Mouse (Mus musculus) left cerebral cortex, adult 6 months (tissue): Measurements from ENCODE around the gene Hoxa7. TPM values are rescaled to one million over a fixed set of nuclear protein-coding genes. Genes with fewer than 3 reads are reported as not detected.

Experiments
- long read RNA-seq, 2 experiments: library from polyadenylated mRNA; unstranded; transcript quantifications; one replicate each; pipeline ENCODE4 v2.0.0; 2019 to 2020
- polyA plus RNA-seq: library from polyadenylated mRNA; unstranded; fragments of <200 nt; fragmentation: Nextera tagmentation; gene quantifications from 2 replicates; pipeline ENCODE4 v1.2.3, GENCODE M21; 2021

The Hoxa7 gene
- polyA plus RNA-seq = not detected in 2 replicates
- long read RNA-seq, experiment 1 = 0 reads
- long read RNA-seq, experiment 2 = 0 reads

DNA sequence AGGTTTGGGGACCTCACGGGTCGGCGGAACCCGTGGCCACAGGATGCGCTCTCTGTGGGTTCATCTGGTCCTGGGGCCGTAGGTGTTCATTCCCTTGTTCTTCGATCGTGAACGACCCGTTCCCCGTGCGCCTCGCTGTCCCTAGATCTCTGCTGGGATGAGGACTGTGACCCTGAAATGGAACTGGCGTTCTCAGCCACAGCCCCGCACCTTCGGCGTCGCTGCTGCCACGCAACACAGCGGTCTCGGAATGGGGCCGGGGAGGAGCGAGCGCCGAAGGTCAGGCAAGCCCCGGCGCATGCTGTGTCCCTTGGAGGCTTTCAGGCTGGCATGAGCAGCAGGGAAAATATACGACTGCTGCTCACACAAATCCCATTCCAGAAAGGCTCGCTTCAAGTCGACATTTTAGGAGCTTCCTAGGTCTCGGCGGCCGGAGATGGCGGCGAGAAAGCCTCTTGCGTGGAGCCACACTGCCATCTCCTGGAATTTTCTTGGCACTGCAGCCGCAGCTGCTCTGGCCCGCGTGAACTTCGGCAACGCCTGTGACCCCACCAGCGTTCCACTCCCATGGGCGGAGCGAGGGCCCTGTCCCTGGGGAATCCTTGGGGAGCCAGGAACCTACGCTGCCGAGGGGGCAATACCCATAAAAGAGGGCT lies at the start of gene Hoxa7:
Gene Hoxa7, minus strand, starts transcription at position 518 of the 656 bp plus-strand sequence.

DNA sequence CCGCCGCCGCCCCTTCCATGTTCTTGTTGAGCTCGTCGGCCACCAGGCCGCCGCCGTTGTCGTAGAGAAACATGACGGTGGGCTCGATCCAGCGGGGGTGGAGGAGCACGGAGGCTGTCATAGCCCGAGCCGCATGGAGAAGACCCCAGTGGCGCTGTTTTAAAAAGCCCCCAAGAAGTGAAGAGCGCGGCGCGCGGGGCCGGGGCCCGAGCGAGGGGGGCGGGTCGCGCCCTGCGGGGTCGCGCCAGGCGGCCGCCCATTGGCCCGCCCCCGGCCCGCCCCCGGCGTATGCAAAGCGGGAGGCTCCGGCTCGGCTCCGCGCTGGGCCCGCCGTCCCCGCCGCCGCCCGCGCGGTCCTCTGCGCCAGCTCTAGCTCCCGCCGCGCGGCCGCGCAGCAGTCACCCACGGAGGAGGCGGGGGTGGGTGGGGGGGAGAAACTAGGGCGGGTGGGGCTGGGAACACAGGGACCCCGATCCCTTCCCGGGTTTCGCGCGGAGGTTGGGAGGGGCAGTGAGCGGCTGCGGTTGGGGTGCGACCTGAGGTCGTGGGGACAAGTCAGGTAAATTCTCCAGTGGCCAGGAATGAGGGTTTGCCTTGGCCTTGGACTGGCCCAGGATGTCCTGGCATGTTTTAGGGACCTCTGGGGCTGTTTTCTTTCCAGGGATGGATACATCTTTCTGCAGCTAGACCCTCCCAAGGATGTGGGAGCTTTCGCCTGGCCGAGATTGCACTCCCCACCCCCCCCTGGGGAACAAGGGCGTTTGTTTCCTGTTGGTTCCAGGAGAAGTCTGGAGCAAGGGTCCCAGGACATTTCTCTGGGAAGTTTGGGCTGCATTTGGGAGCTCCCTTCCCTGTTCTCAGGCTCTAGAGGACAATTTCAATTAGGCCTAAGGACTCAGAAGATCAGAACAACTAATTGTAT lies 39.3 kb upstream of the Hoxa7 start, which contains the start of gene Hoxa13:
Gene Hoxa13, minus strand, starts transcription at position 227 of the 922 bp plus-strand sequence.

GRCm38 (mm10) chr6:52245757-52246142 lies 24.1 kb upstream of the Hoxa7 start, which contains the start of gene Hoxa11:
Gene Hoxa11 (minus strand): TSS chr6:52245810.

GRCm38 (mm10) chr6:52240389-52241000 lies 18.8 kb upstream of the Hoxa7 start, which contains the start of gene Hoxa10:
Gene Hoxa10 (minus strand): TSS chr6:52240854.

DNA sequence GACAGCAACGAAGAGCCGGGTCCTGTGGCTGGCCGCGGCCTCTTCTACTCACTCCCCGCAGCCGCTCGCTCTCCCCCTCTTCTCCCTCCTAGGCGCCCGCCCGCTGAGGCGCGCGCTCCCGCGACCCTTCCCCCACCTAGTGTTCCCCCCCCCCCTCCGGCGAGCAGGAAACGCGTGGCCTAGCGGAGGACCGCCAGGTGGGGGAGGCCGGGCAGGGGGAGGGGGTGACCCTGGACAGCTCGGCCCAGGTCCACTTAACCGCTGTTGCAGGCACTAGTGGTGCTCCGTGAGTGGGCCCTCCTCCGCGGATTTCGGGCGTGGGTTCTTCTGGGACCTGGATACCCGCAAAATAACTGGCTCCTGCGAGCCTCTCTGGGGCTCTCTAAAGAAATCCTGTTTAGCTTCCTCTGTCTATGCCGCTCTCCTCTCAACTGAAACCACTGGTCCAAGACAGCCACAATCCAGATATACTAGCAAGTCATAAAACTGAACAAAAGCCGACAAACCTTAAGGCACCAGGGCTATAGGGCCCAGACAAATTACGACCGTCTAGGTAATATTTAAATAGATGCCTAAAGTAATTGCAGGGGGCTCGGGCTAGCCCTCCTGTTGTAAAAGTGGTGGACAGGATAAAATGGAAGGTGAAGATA lies 9.0 kb upstream of the Hoxa7 start, which contains the start of gene Hoxa9:
Gene Hoxa9, minus strand, starts transcription at position 574 of the 650 bp plus-strand sequence.

DNA sequence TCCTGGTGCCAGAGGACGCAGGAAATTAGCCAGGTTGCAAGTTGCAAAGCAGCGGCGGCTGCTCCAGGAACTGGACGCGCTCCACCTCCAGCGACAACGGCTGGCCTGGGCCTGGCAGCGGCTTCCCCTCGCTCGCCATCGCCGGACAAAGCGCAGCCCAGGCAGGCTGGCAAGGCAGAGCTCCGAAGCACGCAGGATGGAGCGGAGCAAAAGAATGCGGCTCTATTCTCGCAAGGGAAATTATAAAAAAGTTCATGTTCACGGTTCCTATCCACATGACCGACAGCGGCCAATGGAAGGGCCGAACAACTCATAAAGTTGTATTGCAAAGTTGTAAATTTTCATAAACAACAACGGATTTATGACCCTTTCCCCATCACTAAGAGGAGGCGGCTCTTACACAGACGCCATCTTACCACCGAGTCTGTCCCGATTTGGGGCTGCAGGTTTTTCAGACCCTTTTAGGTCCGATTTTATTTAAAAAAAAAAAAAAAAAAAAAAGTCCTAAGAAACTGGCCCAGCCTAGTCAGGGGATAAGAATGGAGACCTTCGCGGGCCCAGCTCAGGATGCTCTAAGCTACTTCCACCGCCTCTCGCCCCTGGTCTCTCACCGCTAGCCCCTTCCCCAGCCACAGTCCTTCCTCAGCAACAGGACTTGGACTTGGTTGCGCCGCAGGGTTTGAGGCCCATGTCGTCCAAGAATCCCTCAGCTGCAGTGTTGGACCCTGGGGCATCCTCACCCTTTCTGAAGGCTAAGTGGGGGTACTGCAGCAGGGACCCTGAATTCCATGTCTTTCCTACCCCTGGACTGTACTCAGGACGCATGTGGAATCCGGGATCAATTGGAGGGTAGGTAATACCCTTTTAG lies 8.3 kb downstream of the Hoxa7 start, which contains the start of the genes Hoxa3 and Gm28308:
Gene Hoxa3, minus strand, starts transcription at position 218 of the 868 bp plus-strand sequence.
Gene Gm28308, minus strand, starts transcription at position 221 of the 868 bp plus-strand sequence.

GRCm38 (mm10) chr6:52208072-52208867 lies 13.4 kb downstream of the Hoxa7 start, which contains the start of gene Hoxa6:
Gene Hoxa6 (minus strand): TSS chr6:52208722.

DNA sequence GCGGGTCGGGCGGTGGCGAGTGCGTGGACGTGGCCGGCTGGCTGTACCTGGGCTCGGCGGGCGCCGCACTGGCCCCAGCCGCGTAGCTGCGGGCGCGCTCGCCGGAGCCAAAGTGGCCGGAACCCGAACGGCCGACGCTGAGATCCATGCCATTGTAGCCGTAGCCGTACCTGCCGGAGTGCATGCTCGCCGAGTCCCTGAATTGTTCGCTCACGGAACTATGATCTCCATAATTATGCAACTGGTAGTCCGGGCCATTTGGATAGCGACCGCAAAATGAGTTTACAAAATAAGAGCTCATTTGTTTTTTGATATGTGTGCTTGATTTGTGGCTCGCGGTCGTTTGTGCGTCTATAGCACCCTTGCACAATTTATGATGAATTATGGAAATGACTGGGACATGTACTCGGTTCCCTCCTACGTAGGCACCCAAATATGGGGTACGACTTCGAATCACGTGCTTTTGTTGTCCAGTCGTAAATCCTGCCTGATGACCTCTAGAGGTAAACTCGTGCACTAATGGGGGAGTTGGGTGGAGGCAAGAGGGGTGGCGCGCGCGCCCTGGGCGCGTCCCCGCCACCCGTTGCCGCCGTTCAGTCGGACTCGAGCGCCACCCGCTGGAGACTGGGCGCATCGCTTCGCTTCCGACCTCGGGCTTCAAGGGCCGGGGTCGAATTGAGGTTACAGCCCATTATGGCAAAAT lies 17.5 kb downstream of the Hoxa7 start, which contains the start of gene Hoxa5:
Gene Hoxa5, minus strand, starts transcription at position 538 of the 703 bp plus-strand sequence.

DNA sequence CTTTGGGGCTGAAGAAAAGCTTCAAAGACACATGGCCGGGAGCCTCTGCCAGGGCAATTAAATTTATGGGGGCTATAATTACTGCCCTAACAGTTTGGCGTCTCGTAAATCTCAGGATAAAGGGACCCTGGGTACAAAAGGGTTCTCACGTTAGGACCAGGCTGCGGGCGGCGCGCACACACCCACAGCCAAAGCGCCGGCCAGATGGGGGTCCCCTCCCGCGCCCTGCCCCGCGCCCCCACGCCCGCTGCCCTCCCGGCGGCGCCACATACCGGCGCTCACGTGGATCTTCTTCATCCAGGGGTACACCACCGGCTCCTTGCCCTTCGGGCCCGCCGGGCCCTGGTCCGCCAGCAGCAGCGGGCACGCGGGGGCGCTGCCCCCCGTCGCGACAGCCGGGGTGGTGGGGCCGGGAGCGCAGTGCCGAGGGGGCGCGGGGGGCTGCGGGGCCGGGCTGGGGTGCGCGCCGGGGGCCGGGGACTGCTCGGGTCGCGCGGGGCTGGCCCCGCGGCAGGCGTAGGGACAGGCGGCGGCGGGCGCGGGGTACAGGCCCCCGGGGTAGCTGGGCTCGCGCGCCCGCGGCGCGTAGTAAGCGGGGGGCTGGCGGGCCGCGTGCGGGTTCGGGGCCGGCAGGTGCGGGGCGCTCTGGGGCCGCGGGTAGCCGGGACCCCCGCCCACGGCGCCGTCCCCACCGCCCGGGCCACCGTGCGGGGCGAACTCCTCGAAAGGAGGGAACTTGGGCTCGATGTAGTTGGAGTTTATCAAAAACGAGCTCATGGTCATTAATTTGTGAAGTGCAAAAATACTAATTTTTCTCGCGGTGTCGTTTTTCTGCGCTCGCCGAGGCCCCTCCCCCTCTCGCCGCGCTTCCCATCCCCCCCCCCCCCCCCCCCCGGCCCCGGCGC lies 30.5 kb downstream of the Hoxa7 start, which contains the start of gene Hoxa4:
Gene Hoxa4, minus strand, starts transcription at position 848 of the 905 bp plus-strand sequence.

GRCm38 (mm10) chr6:52177061-52177735 lies 44.5 kb downstream of the Hoxa7 start, which contains the start of gene 5730596B20Rik:
Gene 5730596B20Rik (plus strand): TSS chr6:52177498.

GRCm38 (mm10) chr6:52164626-52165440 lies 56.8 kb downstream of the Hoxa7 start, which contains the start of gene Hoxa2:
Gene Hoxa2 (minus strand): TSS chr6:52164831.

Other genes starting within 250 kb of the Hoxa7 start
- gene Skap2, start 209.3 kb downstream of the Hoxa7 start, polyA plus RNA-seq = 11.4 and 14.0 TPM in 2 replicates
- not detected in 2 replicates for gene Hoxa1, start 63.5 kb downstream of the Hoxa7 start, polyA plus RNA-seq
- gene Hoxa2, start 57.0 kb downstream of the Hoxa7 start, polyA plus RNA-seq = not detected in 2 replicates
- gene 5730596B20Rik, start 44.4 kb downstream of the Hoxa7 start, polyA plus RNA-seq = not detected in 2 replicates
- gene Hoxa4, start 30.1 kb downstream of the Hoxa7 start, polyA plus RNA-seq = not detected in 2 replicates
- not detected in 2 replicates for gene Hoxa5, start 17.3 kb downstream of the Hoxa7 start, polyA plus RNA-seq
- not detected in 2 replicates for gene Hoxa6, start 13.1 kb downstream of the Hoxa7 start, polyA plus RNA-seq
- gene Hoxa3, start 8.5 kb downstream of the Hoxa7 start, polyA plus RNA-seq = not detected in 2 replicates
- not detected in 2 replicates for gene Gm28308, start 8.5 kb downstream of the Hoxa7 start, polyA plus RNA-seq
- not detected in 2 replicates for gene Hoxa9, start 9.2 kb upstream of the Hoxa7 start, polyA plus RNA-seq
- not detected in 2 replicates for gene Hoxa10, start 19.0 kb upstream of the Hoxa7 start, polyA plus RNA-seq
- gene Hoxa11, start 24.0 kb upstream of the Hoxa7 start, polyA plus RNA-seq = not detected in 2 replicates
- not detected in 2 replicates for gene Hoxa13, start 39.0 kb upstream of the Hoxa7 start, polyA plus RNA-seq
- not detected in 2 replicates for gene Evx1, start 91.6 kb upstream of the Hoxa7 start, polyA plus RNA-seq